Mouse (Mus musculus) testis, adult 2 months (tissue): ENCODE results near the gene Paqr7.

Experiments used
- CTCF ChIP-seq: fragments of 200-500 bp; IDR thresholded peaks from 2 replicates; pipeline ENCODE4 v1.5.1; 2012; ENCODE audit warnings: low read depth, mild to moderate bottlenecking, inconsistent platforms, low read length, moderate library complexity; ENCODE audit not compliant: control insufficient read depth, insufficient read depth, insufficient replicate concordance
- POLR2A ChIP-seq: fragments of 200-500 bp; IDR thresholded peaks from 2 replicates; pipeline ENCODE4 v1.6.1; 2012; ENCODE audit warnings: low read depth, mild to moderate bottlenecking, inconsistent platforms, low read length, moderate library complexity; ENCODE audit not compliant: control insufficient read depth

GRCm38 (mm10) chr4:134517719-134518118 lies 21.2 kb downstream of the Paqr7 start:
- TF ChIP-seq POLR2A (no peak), CTCF (no peak)
